Mouse (Mus musculus): ENCODE results near the gene Mbnl1. TPM values are rescaled to one million over a fixed set of nuclear protein-coding genes. Genes with fewer than 3 reads are reported as not detected.

The Mbnl1 gene
- total and polyA plus RNA-seq, 2 experiments from 2014 or later: 56.2 to 90.8 TPM

DNA sequence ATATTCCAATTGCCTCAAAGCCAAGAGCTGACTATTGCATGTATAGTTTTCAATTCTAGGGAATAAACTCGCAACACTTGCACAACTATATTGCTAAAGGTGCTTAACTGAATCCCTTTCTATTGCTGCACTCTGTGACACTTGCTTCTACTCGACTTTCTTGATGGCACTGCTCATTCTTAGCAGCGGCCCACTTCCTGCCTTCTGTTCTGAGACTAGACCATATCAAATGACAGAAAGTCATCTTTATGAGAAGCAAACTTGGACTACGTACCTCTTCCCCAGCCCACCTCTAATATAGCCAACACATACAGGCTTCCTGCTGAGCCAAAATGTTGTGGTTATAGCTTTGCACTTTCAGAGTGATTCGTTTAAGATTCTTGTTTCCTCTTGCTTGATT, 23.6 kb downstream of the Mbnl1 start:
- DNase-seq (ENCODE audit: low spot score) (no peak), ATAC-seq (no peak)
- H3K9me3 ChIP-seq (ENCODE audit: low read length): no peaks in the 10 kb centered on the region
- H3K4me3 ChIP-seq (ENCODE audit: low read length): no peak overlapping the region
- no peak overlapping the region for H3K9ac ChIP-seq (replicated peaks; ENCODE audit: low read length)
- H3K36me3 ChIP-seq (ENCODE audit: insufficient read depth, low read length): no peaks in the 10 kb centered on the region
- H3K4me2 ChIP-seq (ENCODE audit: low read depth, low read length): no peak overlapping the region
- H3K4me1 ChIP-seq (ENCODE audit: insufficient read depth, low read length): 0 out of 2 replicates have a peak, but pooled peaks cover 9% of the 10 kb centered on the region
- H3K27me3 ChIP-seq (ENCODE audit: insufficient read depth, low read length): no peaks in the 10 kb centered on the region
- no peak overlapping the region for H3K27ac ChIP-seq
- 87% methylated on average over 5 of the region's 5 CpGs for WGBS
- no peak for TF ChIP-seq CTCF (IDR thresholded peaks at IDR 0.05; ENCODE audit: low read depth)

DNA sequence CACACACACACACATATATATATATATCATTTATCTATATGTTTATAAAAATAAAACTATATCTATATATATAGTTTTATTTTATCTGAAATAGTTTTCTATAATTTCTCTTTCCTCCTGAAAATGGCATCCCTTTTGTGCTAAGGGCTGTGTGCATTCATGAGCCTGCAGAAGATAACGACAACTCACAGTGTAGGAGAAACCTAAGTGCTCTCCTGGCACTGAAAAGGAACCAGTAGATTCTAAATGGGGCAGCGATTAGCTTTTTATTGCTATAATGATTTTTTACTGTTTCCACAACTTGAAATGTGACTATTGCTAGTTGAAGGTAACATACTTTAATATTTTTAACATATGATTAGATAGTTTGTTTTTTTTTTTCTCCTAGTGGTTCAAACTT, 25.5 kb downstream of the Mbnl1 start:
- no peak overlapping the region for H3K27ac ChIP-seq
- 95% methylated on average over 2 of the region's 2 CpGs for WGBS
- 0 out of 2 replicates have a peak, but pooled peaks cover 9% of the 10 kb centered on the region for H3K4me1 ChIP-seq (ENCODE audit: insufficient read depth, low read length)
- H3K9ac ChIP-seq (replicated peaks; ENCODE audit: low read length): no peak overlapping the region
- H3K9me3 ChIP-seq (ENCODE audit: low read length): no peaks in the 10 kb centered on the region
- no peak for DNase-seq (ENCODE audit: low spot score)
- no peak for ATAC-seq
- H3K4me3 ChIP-seq (ENCODE audit: low read length): no peak overlapping the region
- no peaks in the 10 kb centered on the region for H3K27me3 ChIP-seq (ENCODE audit: insufficient read depth, low read length)
- no peak for TF ChIP-seq CTCF (IDR thresholded peaks at IDR 0.05; ENCODE audit: low read depth)
- no peaks in the 10 kb centered on the region for H3K36me3 ChIP-seq (ENCODE audit: insufficient read depth, low read length)
- H3K4me2 ChIP-seq (ENCODE audit: low read depth, low read length): no peak overlapping the region

GRCm38 (mm10) chr3:60498646-60499045, 26.0 kb downstream of the Mbnl1 start:
- Histone ChIP-seq H3K9ac (replicated peaks; ENCODE audit: low read length) (no peak overlapping the region), H3K36me3 (ENCODE audit: insufficient read depth, low read length) (no peaks in the 10 kb centered on the region), H3K4me1 (ENCODE audit: insufficient read depth, low read length) (0 out of 2 replicates have a peak, but pooled peaks cover 9% of the 10 kb centered on the region), H3K9me3 (ENCODE audit: low read length) (no peaks in the 10 kb centered on the region), H3K4me3 (ENCODE audit: low read length) (no peak overlapping the region), H3K27ac (no peak overlapping the region), H3K27me3 (ENCODE audit: insufficient read depth, low read length) (no peaks in the 10 kb centered on the region), H3K4me2 (ENCODE audit: low read depth, low read length) (no peak overlapping the region)
- ATAC-seq (no peak), DNase-seq (ENCODE audit: low spot score) (no peak)
- no peak for TF ChIP-seq CTCF (IDR thresholded peaks at IDR 0.05; ENCODE audit: low read depth)
- WGBS: 89% methylated on average over 3 of the region's 3 CpGs

GRCm38 (mm10) chr3:60499157-60499578, 26.5 kb downstream of the Mbnl1 start:
- H3K36me3 ChIP-seq (ENCODE audit: insufficient read depth, low read length): no peaks in the 10 kb centered on the region
- no peaks in the 10 kb centered on the region for H3K9me3 ChIP-seq (ENCODE audit: low read length)
- DNase-seq (ENCODE audit: low spot score): no peak
- 0 out of 2 replicates have a peak, but pooled peaks cover 9% of the 10 kb centered on the region for H3K4me1 ChIP-seq (ENCODE audit: insufficient read depth, low read length)
- no peak overlapping the region for H3K27ac ChIP-seq
- 75% methylated on average over 6 of the region's 6 CpGs for WGBS
- H3K4me3 ChIP-seq (ENCODE audit: low read length): no peak overlapping the region
- no peak overlapping the region for H3K4me2 ChIP-seq (ENCODE audit: low read depth, low read length)
- no peaks in the 10 kb centered on the region for H3K27me3 ChIP-seq (ENCODE audit: insufficient read depth, low read length)
- no peak overlapping the region for H3K9ac ChIP-seq (replicated peaks; ENCODE audit: low read length)
- ATAC-seq: no peak
- TF ChIP-seq CTCF (IDR thresholded peaks at IDR 0.05; ENCODE audit: low read depth): no peak

GRCm38 (mm10) chr3:60499718-60500450, 27.3 kb downstream of the Mbnl1 start:
- 0 out of 2 replicates have a peak, but pooled peaks cover 9% of the 10 kb centered on the region for H3K4me1 ChIP-seq (ENCODE audit: insufficient read depth, low read length)
- ATAC-seq: no peak
- 0 out of 2 replicates have a peak overlapping the region, but pooled peaks have one; percentile 92 for H3K27ac ChIP-seq
- H3K9ac ChIP-seq (replicated peaks; ENCODE audit: low read length): no peak overlapping the region; the same call in 1 of the 2 replicates
- peak overlapping the region; percentile 80 for H3K4me2 ChIP-seq (ENCODE audit: low read depth, low read length)
- TF ChIP-seq CTCF (IDR thresholded peaks at IDR 0.05; ENCODE audit: low read depth): no peak
- H3K4me3 ChIP-seq (ENCODE audit: low read length): peak overlapping the region; percentile 76
- no peaks in the 10 kb centered on the region for H3K36me3 ChIP-seq (ENCODE audit: insufficient read depth, low read length)
- no peaks in the 10 kb centered on the region for H3K9me3 ChIP-seq (ENCODE audit: low read length)
- WGBS: 45% methylated on average over 7 of the region's 7 CpGs
- DNase-seq (ENCODE audit: low spot score): no peak
- no peaks in the 10 kb centered on the region for H3K27me3 ChIP-seq (ENCODE audit: insufficient read depth, low read length)

- Histone ChIP-seq H3K9me3 (ENCODE audit: low read length) (no peaks in the 10 kb centered on the region), H3K4me1 (ENCODE audit: insufficient read depth, low read length) (0 out of 2 replicates have a peak, but pooled peaks cover 9% of the 10 kb centered on the region), H3K4me3 (ENCODE audit: low read length) (peak overlapping the region; percentile 76), H3K4me2 (ENCODE audit: low read depth, low read length) (peak overlapping the region; percentile 80), H3K36me3 (ENCODE audit: insufficient read depth, low read length) (no peaks in the 10 kb centered on the region), H3K27ac (peak overlapping the region; percentile 92), H3K9ac (replicated peaks; ENCODE audit: low read length) (peak overlapping the region; percentile 79), H3K27me3 (ENCODE audit: insufficient read depth, low read length) (no peaks in the 10 kb centered on the region)
- ATAC-seq (peak; percentile 93), DNase-seq (ENCODE audit: low spot score) (peak; percentile 82)
- WGBS: 2% methylated on average over 78 of the region's 96 CpGs
- no peak for TF ChIP-seq CTCF (IDR thresholded peaks at IDR 0.05; ENCODE audit: low read depth)
Observed at GRCm38 (mm10) chr3:60500571-60501527, 28.2 kb downstream of the Mbnl1 start.

Measured in hindbrain, postnatal 0 days (tissue).